Mouse (Mus musculus) testis, adult 2 months (tissue): Measurements from ENCODE around the gene Ap3s2.

Experiments used
- CTCF ChIP-seq: fragments of 200-500 bp; IDR thresholded peaks from 2 replicates; pipeline ENCODE4 v1.5.1; 2012; ENCODE audit warnings: low read depth, mild to moderate bottlenecking, inconsistent platforms, low read length, moderate library complexity; ENCODE audit not compliant: control insufficient read depth, insufficient read depth, insufficient replicate concordance
- POLR2A ChIP-seq: fragments of 200-500 bp; IDR thresholded peaks from 2 replicates; pipeline ENCODE4 v1.6.1; 2012; ENCODE audit warnings: low read depth, mild to moderate bottlenecking, inconsistent platforms, low read length, moderate library complexity; ENCODE audit not compliant: control insufficient read depth

- TF ChIP-seq POLR2A (no peak), CTCF (no peak)
Measured at GRCm38 (mm10) chr7:79895225-79895624, 25.2 kb downstream of the Ap3s2 start.
